Mouse (Mus musculus): Measurements from ENCODE around the gene A230072I06Rik.

- TF ChIP-seq CTCF (IDR thresholded peaks at IDR 0.05) = no peak
- no peak for TF ChIP-seq EP300 (IDR thresholded peaks at IDR 0.05)
Measured at GRCm38 (mm10) chr8:12260476-12261029, 18.1 kb upstream of the A230072I06Rik start.

Measured in lung, postnatal 0 days (tissue).